Mouse (Mus musculus): ENCODE data around the gene Rpl22. TPM values are rescaled to one million over a fixed set of nuclear protein-coding genes. Genes with fewer than 3 reads are reported as not detected.

Gene Rpl22
- total and polyA plus RNA-seq, 3 experiments: 1,792 to 1,885 TPM; not detected in 1

GRCm38 (mm10) chr4:152307542-152307941 is 18.0 kb upstream of the Rpl22 start:
- Histone ChIP-seq H3K79me2 (ENCODE audit: control insufficient read depth, insufficient read depth, low read length, poor library complexity) (no peaks in the 10 kb centered on the region), H3K4me1 (ENCODE audit: control insufficient read depth in 1 of 2, insufficient read depth in 2 of 2, low read length in 2 of 2) (no peaks in the 10 kb centered on the region), H3K27ac (ENCODE audit: control insufficient read depth, low read depth, low read length) (no peak overlapping the region), H3K4me3 (ENCODE audit: control insufficient read depth in 1 of 2, insufficient read depth in 1 of 2, low read depth in 2 of 2, low read length in 2 of 2) (no peak overlapping the region), H3K9me3 (replicated peaks; ENCODE audit: insufficient read depth, low read length) (no peaks in the 10 kb centered on the region), H3K27me3 (ENCODE audit: control insufficient read depth in 1 of 2, insufficient read depth in 2 of 2, low read length in 2 of 2) (no peaks in the 10 kb centered on the region), H3K9ac (ENCODE audit: control insufficient read depth, low read depth, low read length, poor library complexity, severe bottlenecking) (no peak overlapping the region), H3K36me3 (ENCODE audit: control insufficient read depth in 1 of 2, insufficient read depth in 2 of 2, low read length in 2 of 2) (no peaks in the 10 kb centered on the region; a peak in 1 of 4 replicates)
- TF ChIP-seq TAL1 (IDR thresholded peaks at IDR 0.05; ENCODE audit: low read length) (no peak), MAX (IDR thresholded peaks at IDR 0.05; ENCODE audit: low read length) (no peak), CHD2 (IDR thresholded peaks at IDR 0.05; ENCODE audit: low read length) (no peak), JUND (IDR thresholded peaks at IDR 0.05; ENCODE audit: low read depth, low read length) (no peak), EP300 (IDR thresholded peaks at IDR 0.05; ENCODE audit: low read depth in 1 of 2, low read length in 2 of 2) (no peak), NELFE (IDR thresholded peaks at IDR 0.05; ENCODE audit: low read depth, low read length) (no peak), MYB (IDR thresholded peaks at IDR 0.05; ENCODE audit: low read depth, low read length) (no peak), ZKSCAN1 (IDR thresholded peaks at IDR 0.05; ENCODE audit: low read depth, low read length) (no peak), SMC3 (IDR thresholded peaks at IDR 0.05; ENCODE audit: low read depth, low read length) (no peak), KAT2A (conservative IDR thresholded peaks at IDR 0.05; ENCODE audit: low read depth, low read length) (no peak), POLR2AphosphoS2 (IDR thresholded peaks at IDR 0.05; ENCODE audit: low read length) (no peak), CTCF (IDR thresholded peaks at IDR 0.05 in 2 of 3, conservative IDR thresholded peaks at IDR 0.05 in 1 of 3; ENCODE audit: control insufficient read depth in 1 of 3, insufficient read depth in 1 of 3, low read depth in 2 of 3, low read length in 3 of 3, poor library complexity in 1 of 3, severe bottlenecking in 1 of 3) (no peak), TBP (IDR thresholded peaks at IDR 0.05; ENCODE audit: low read depth, low read length) (no peak), GATA1 (IDR thresholded peaks at IDR 0.05; ENCODE audit: low read depth, low read length) (no peak), TCF12 (IDR thresholded peaks at IDR 0.05; ENCODE audit: low read depth, low read length) (no peak), NRF1 (IDR thresholded peaks at IDR 0.05; ENCODE audit: insufficient read depth, low read depth, low read length, poor library complexity, severe bottlenecking) (no peak), USF1 (IDR thresholded peaks at IDR 0.05; ENCODE audit: low read depth, low read length) (no peak), MYC (IDR thresholded peaks at IDR 0.05; ENCODE audit: low read depth, low read length) (no peak), ZC3H11A (IDR thresholded peaks at IDR 0.05; ENCODE audit: low read depth, low read length) (no peak), USF2 (IDR thresholded peaks at IDR 0.05; ENCODE audit: borderline replicate concordance in 1 of 2, insufficient read depth in 1 of 2, low read depth in 1 of 2, low read length in 2 of 2) (no peak)
- DNase-seq (ENCODE audit: low read depth, low spot score): no peak

GRCm38 (mm10) chr4:152312186-152312585 is 13.4 kb upstream of the Rpl22 start:
- Histone ChIP-seq H3K79me2 (ENCODE audit: control insufficient read depth, insufficient read depth, low read length, poor library complexity) (no peaks in the 10 kb centered on the region), H3K36me3 (ENCODE audit: control insufficient read depth in 1 of 2, insufficient read depth in 2 of 2, low read length in 2 of 2) (no peaks in the 10 kb centered on the region), H3K4me3 (ENCODE audit: control insufficient read depth in 1 of 2, insufficient read depth in 1 of 2, low read depth in 2 of 2, low read length in 2 of 2) (no peak overlapping the region), H3K4me1 (ENCODE audit: control insufficient read depth in 1 of 2, insufficient read depth in 2 of 2, low read length in 2 of 2) (no peaks in the 10 kb centered on the region), H3K27me3 (ENCODE audit: control insufficient read depth in 1 of 2, insufficient read depth in 2 of 2, low read length in 2 of 2) (no peaks in the 10 kb centered on the region), H3K9me3 (replicated peaks; ENCODE audit: insufficient read depth, low read length) (no peaks in the 10 kb centered on the region), H3K27ac (ENCODE audit: control insufficient read depth, low read depth, low read length) (no peak overlapping the region), H3K9ac (ENCODE audit: control insufficient read depth, low read depth, low read length, poor library complexity, severe bottlenecking) (no peak overlapping the region)
- no peak for DNase-seq (ENCODE audit: low read depth, low spot score)
- TF ChIP-seq CHD2 (IDR thresholded peaks at IDR 0.05; ENCODE audit: low read length) (no peak), E2F4 (IDR thresholded peaks at IDR 0.05; ENCODE audit: borderline replicate concordance, low read depth, low read length) (no peak), NELFE (IDR thresholded peaks at IDR 0.05; ENCODE audit: low read depth, low read length) (no peak), MEF2A (IDR thresholded peaks at IDR 0.05; ENCODE audit: extremely low read depth, insufficient replicate concordance, low read depth, low read length, poor library complexity, severe bottlenecking) (no peak), ELF1 (IDR thresholded peaks at IDR 0.05; ENCODE audit: low read depth, low read length) (no peak), MAFK (IDR thresholded peaks at IDR 0.05; ENCODE audit: borderline replicate concordance, low read depth, low read length) (no peak), ZC3H11A (IDR thresholded peaks at IDR 0.05; ENCODE audit: low read depth, low read length) (no peak)

All from MEL (cell line).